Mouse (Mus musculus): ENCODE data around the gene Bmper. TPM values are rescaled to one million over a fixed set of nuclear protein-coding genes. Genes with fewer than 3 reads are reported as not detected.

Gene Bmper
- polyA plus RNA-seq, 1 experiment from 2014 or later = 0.72 TPM

- WGBS (ENCODE audit: insufficient replicate concordance) = 69% methylated on average over 3 of the region's 3 CpGs
- no peak for TF ChIP-seq EP300 (IDR thresholded peaks at IDR 0.05; ENCODE audit: low read depth)
- no peak for TF ChIP-seq CTCF (IDR thresholded peaks at IDR 0.05; ENCODE audit: low read depth)
- ATAC-seq (no peak), DNase-seq (no peak)
- no peaks in the 10 kb centered on the region for H3K4me1 ChIP-seq (ENCODE audit: insufficient read depth)
- H3K4me2 ChIP-seq (ENCODE audit: low read depth, low read length) = no peak overlapping the region
- no peak overlapping the region for H3K9ac ChIP-seq (replicated peaks)
- H3K36me3 ChIP-seq (replicated peaks; ENCODE audit: insufficient read depth, low read length) = no peaks in the 10 kb centered on the region
- no peak overlapping the region for H3K27ac ChIP-seq (ENCODE audit: low read depth)
- no peaks in the 10 kb centered on the region for H3K9me3 ChIP-seq (ENCODE audit: low read length)
- H3K27me3 ChIP-seq (ENCODE audit: insufficient read depth, low read length) = no peaks in the 10 kb centered on the region
- H3K4me3 ChIP-seq (ENCODE audit: low read depth, low read length) = no peak overlapping the region
These were observed 105.0 kb downstream of the Bmper start for GRCm38 (mm10) chr9:23327830-23328229.

- DNase-seq = no peak
- 68% methylated on average over 3 of the region's 3 CpGs for WGBS (ENCODE audit: insufficient replicate concordance)
- Histone ChIP-seq H3K4me2 (ENCODE audit: low read depth, low read length) (no peak overlapping the region), H3K4me3 (ENCODE audit: low read depth, low read length) (no peak overlapping the region), H3K9ac (replicated peaks) (no peak overlapping the region), H3K9me3 (ENCODE audit: low read length) (no peaks in the 10 kb centered on the region), H3K4me1 (ENCODE audit: insufficient read depth) (no peaks in the 10 kb centered on the region), H3K36me3 (replicated peaks; ENCODE audit: insufficient read depth, low read length) (no peaks in the 10 kb centered on the region), H3K27ac (ENCODE audit: low read depth) (no peak overlapping the region), H3K27me3 (ENCODE audit: insufficient read depth, low read length) (no peaks in the 10 kb centered on the region)
- no peak for ATAC-seq
- TF ChIP-seq CTCF (IDR thresholded peaks at IDR 0.05; ENCODE audit: low read depth) (no peak), EP300 (IDR thresholded peaks at IDR 0.05; ENCODE audit: low read depth) (no peak)
These were observed 110.3 kb downstream of the Bmper start for GRCm38 (mm10) chr9:23333041-23333622.

GRCm38 (mm10) chr9:23340551-23340950 lies 117.7 kb downstream of the Bmper start:
- Histone ChIP-seq H3K9ac (replicated peaks) (no peak overlapping the region), H3K9me3 (ENCODE audit: low read length) (no peaks in the 10 kb centered on the region), H3K4me3 (ENCODE audit: low read depth, low read length) (no peak overlapping the region), H3K27me3 (ENCODE audit: insufficient read depth, low read length) (no peaks in the 10 kb centered on the region), H3K4me2 (ENCODE audit: low read depth, low read length) (no peak overlapping the region), H3K4me1 (ENCODE audit: insufficient read depth) (no peaks in the 10 kb centered on the region), H3K27ac (ENCODE audit: low read depth) (no peak overlapping the region), H3K36me3 (replicated peaks; ENCODE audit: insufficient read depth, low read length) (no peaks in the 10 kb centered on the region)
- no peak for ATAC-seq
- DNase-seq = no peak
- TF ChIP-seq EP300 (IDR thresholded peaks at IDR 0.05; ENCODE audit: low read depth) (no peak), CTCF (IDR thresholded peaks at IDR 0.05; ENCODE audit: low read depth) (no peak)

- Histone ChIP-seq H3K27me3 (ENCODE audit: insufficient read depth, low read length) (no peaks in the 10 kb centered on the region), H3K36me3 (replicated peaks; ENCODE audit: insufficient read depth, low read length) (no peaks in the 10 kb centered on the region), H3K4me2 (ENCODE audit: low read depth, low read length) (no peak overlapping the region), H3K27ac (ENCODE audit: low read depth) (no peak overlapping the region), H3K9me3 (ENCODE audit: low read length) (no peaks in the 10 kb centered on the region), H3K4me1 (ENCODE audit: insufficient read depth) (no peaks in the 10 kb centered on the region), H3K9ac (replicated peaks) (no peak overlapping the region), H3K4me3 (ENCODE audit: low read depth, low read length) (no peak overlapping the region)
- ATAC-seq (no peak), DNase-seq (no peak)
- no peak for TF ChIP-seq EP300 (IDR thresholded peaks at IDR 0.05; ENCODE audit: low read depth)
- no peak for TF ChIP-seq CTCF (IDR thresholded peaks at IDR 0.05; ENCODE audit: low read depth)
These were observed 118.4 kb downstream of the Bmper start for GRCm38 (mm10) chr9:23341246-23341645.

DNA sequence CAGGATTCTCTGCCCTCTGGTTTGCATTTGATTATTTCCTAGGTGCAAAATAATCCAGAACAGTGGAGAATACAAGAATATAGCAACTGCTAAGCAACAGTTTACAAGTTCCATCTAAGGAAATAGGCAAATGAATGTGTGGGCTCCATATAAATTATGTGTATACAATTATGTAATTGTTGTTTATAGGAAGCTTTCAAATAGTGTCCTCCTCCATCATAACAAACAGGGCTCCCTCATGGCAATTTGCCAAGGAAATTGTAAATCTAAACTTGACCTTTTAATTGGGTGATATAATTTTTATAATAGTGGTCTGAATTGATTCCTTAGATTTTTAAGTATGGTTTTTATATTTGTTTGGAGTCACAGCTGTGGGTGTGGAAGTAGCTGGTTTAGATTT lies 121.5 kb downstream of the Bmper start:
- no peaks in the 10 kb centered on the region for H3K9me3 ChIP-seq (ENCODE audit: low read length)
- H3K9ac ChIP-seq (replicated peaks) = no peak overlapping the region
- no peak overlapping the region for H3K4me2 ChIP-seq (ENCODE audit: low read depth, low read length)
- no peaks in the 10 kb centered on the region for H3K27me3 ChIP-seq (ENCODE audit: insufficient read depth, low read length)
- H3K36me3 ChIP-seq (replicated peaks; ENCODE audit: insufficient read depth, low read length) = no peaks in the 10 kb centered on the region
- H3K4me3 ChIP-seq (ENCODE audit: low read depth, low read length) = no peak overlapping the region
- H3K27ac ChIP-seq (ENCODE audit: low read depth) = no peak overlapping the region
- no peak for TF ChIP-seq CTCF (IDR thresholded peaks at IDR 0.05; ENCODE audit: low read depth)
- DNase-seq (no peak), ATAC-seq (no peak)
- H3K4me1 ChIP-seq (ENCODE audit: insufficient read depth) = no peaks in the 10 kb centered on the region

DNA sequence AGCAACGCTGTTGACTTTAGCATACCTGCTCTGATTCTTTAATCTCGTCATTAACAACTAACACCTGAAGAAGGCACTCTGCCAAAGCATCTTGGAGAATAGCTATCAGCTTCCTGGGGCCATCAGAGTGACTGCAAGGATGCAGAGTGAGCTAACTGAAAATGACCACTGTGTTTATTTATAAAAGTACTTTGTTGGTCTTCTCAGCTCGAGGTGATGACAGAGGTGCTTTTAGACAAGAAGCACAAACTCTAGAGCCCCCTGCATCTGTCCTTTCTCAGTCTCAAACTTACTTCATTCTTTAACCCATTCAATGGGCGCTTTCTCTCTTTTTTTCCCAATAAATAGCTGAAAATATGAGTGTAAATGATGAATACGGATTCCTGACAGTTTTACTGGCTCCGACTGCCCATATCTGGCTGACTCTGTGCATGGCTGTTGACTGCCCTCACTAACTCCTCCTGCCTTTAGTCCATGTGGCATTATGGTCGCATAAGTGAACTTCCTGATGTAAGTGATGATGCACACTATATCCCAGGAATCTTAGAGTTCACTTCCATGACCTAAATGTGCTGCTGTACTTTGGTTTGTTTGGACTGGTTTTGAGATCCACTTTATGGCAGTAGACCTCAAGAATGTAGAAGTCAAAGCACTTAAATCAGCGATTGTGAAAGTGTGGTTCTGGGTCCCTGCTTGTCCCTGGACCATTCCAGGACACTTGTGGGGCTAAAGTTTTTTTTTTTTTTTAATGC lies 122.4 kb downstream of the Bmper start:
- ATAC-seq = no peak
- Histone ChIP-seq H3K27me3 (ENCODE audit: insufficient read depth, low read length) (no peaks in the 10 kb centered on the region), H3K36me3 (replicated peaks; ENCODE audit: insufficient read depth, low read length) (no peaks in the 10 kb centered on the region), H3K4me2 (ENCODE audit: low read depth, low read length) (no peak overlapping the region), H3K9me3 (ENCODE audit: low read length) (no peaks in the 10 kb centered on the region), H3K4me1 (ENCODE audit: insufficient read depth) (no peaks in the 10 kb centered on the region), H3K27ac (ENCODE audit: low read depth) (no peak overlapping the region), H3K4me3 (ENCODE audit: low read depth, low read length) (no peak overlapping the region), H3K9ac (replicated peaks) (no peak overlapping the region)
- 57% methylated on average over 8 of the region's 8 CpGs for WGBS (ENCODE audit: insufficient replicate concordance)
- DNase-seq = no peak
- TF ChIP-seq EP300 (IDR thresholded peaks at IDR 0.05; ENCODE audit: low read depth) (no peak), CTCF (IDR thresholded peaks at IDR 0.05; ENCODE audit: low read depth) (no peak)

Measured in liver, postnatal 0 days (tissue).